Mouse (Mus musculus): ENCODE results near the gene Itih3.

Gene Itih3

DNA sequence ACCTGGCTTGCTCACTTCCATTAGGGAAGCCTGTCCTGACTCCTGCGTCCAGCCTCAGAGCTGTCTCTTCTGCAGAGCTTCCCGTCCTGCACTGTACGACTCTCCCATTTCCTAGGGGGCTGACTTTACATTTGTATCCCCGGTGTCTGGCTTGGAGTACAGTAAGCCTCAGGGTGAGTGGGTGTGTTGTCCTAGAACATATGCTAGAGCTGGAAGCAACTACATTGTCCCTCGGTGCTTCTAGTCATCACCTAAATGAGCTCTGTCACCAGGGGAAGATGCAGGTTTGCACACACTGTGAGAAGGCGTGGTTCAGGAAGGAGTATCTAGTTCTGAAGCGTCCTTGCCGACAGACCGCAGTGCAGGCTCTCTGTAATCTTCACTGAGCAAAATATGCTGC, 61.2 kb downstream of the Itih3 start:
- DNase-seq (ENCODE audit: low spot score in 2 of 2): no peak

DNA sequence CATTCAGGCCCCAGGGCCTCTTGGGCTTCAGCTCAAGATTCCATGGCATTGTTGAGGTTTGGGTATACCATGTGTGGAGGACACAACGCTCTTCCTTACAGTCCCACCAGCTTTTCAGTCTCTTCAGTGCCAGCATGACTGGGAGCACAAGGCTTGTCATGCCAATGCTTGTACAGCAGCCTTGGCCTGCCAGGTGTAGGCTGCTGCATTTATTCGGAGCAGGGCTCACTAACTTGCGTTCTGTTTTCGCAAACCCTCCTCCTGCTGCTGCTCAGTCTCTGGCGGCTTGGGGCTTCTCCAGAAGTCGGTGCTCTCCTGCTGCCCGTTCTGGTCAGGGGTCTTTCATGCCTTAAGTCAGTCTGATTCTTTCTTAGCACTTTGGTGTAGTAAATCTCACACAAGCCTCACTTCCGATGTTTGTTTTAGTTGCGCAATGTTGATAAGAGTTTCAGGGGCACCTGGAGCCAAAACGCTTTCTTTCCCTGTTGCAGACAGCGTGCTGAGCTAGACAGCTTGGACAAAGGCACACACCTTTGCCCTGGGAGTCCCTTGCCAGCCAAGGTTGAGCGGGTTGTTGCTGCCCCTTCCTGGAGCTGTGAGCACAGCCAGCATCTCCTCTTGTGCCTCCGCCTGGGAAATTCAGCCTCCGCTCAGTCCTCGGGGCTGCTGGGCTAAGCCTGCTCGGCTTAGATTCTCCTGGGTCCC, 62.0 kb downstream of the Itih3 start:
- DNase-seq (ENCODE audit: low spot score in 2 of 2): no peak
